Mouse (Mus musculus): ENCODE data around the gene Slk. TPM values are rescaled to one million over a fixed set of nuclear protein-coding genes. Genes with fewer than 3 reads are reported as not detected.

The Slk gene
- total and polyA plus RNA-seq, 3 experiments = 21.1 to 33.6 (median 25.5) TPM

- no peak overlapping the region for H3K4me3 ChIP-seq (replicated peaks in 1 of 3; ENCODE audit: low read depth in 2 of 3, low read length in 2 of 3, poor library complexity in 1 of 3)
- H3K9ac ChIP-seq (ENCODE audit: insufficient read depth, low read depth) = no peak overlapping the region
- no peak overlapping the region for H3K4me2 ChIP-seq (ENCODE audit: insufficient read depth, low read depth, poor library complexity, severe bottlenecking)
- dilution Hi-C loops (cut with MboI; ENCODE audit: extremely low pct_ligation_motif_present, extremely low pct_unique_long_range_greater_than_20kb, low sequenced_read_pairs) = no loop called here
- TF ChIP-seq BHLHE40 (IDR thresholded peaks at IDR 0.05; ENCODE audit: low read depth, low read length) = no peak
- no peak for TF ChIP-seq KAT2A (IDR thresholded peaks at IDR 0.05; ENCODE audit: insufficient replicate concordance, low read length)
- TF ChIP-seq USF1 (IDR thresholded peaks at IDR 0.05; ENCODE audit: low read depth, low read length) = no peak
- no peak for TF ChIP-seq PAX5 (IDR thresholded peaks at IDR 0.05; ENCODE audit: low read length)
- no peak for TF ChIP-seq SIN3A (IDR thresholded peaks at IDR 0.05; ENCODE audit: low read length)
- TF ChIP-seq HCFC1 (IDR thresholded peaks at IDR 0.05; ENCODE audit: low read depth, low read length) = no peak
- TF ChIP-seq POLR2A (IDR thresholded peaks at IDR 0.05; ENCODE audit: low read depth, low read length) = no peak
- TF ChIP-seq IRF4 (IDR thresholded peaks at IDR 0.05; ENCODE audit: low read depth, low read length) = no peak
- no peak for TF ChIP-seq ZNF384 (IDR thresholded peaks at IDR 0.05; ENCODE audit: low read depth, low read length)
- TF ChIP-seq ZKSCAN1 (IDR thresholded peaks at IDR 0.05; ENCODE audit: borderline replicate concordance, low read depth, low read length) = no peak
- TF ChIP-seq NELFE (IDR thresholded peaks at IDR 0.05; ENCODE audit: low read depth, low read length) = no peak
- TF ChIP-seq MAX (IDR thresholded peaks at IDR 0.05; ENCODE audit: low read length) = no peak
- TF ChIP-seq SMC3 (IDR thresholded peaks at IDR 0.05; ENCODE audit: low read depth, low read length) = no peak
- no peak for TF ChIP-seq ZC3H11A (IDR thresholded peaks at IDR 0.05; ENCODE audit: low read depth, low read length)
- TF ChIP-seq MAZ (IDR thresholded peaks at IDR 0.05; ENCODE audit: low read depth, low read length) = no peak
- TF ChIP-seq POLR2AphosphoS2 (IDR thresholded peaks at IDR 0.05; ENCODE audit: low read depth, low read length) = no peak
- no peak for TF ChIP-seq RAD21 (IDR thresholded peaks at IDR 0.05; ENCODE audit: low read depth, low read length)
- TF ChIP-seq GABPA (IDR thresholded peaks at IDR 0.05; ENCODE audit: insufficient replicate concordance, low read depth, low read length) = no peak
- TF ChIP-seq JUN (IDR thresholded peaks at IDR 0.05; ENCODE audit: insufficient read depth, low read depth, low read length) = no peak
- H3K36me3 ChIP-seq (replicated peaks in 1 of 2; ENCODE audit: control insufficient read depth in 1 of 2, insufficient read depth in 1 of 2, low read length in 1 of 2) = peaks cover 30 to 80% of the 10 kb centered on the region in 2 experiments
- H3K9me3 ChIP-seq (replicated peaks; ENCODE audit: low read length) = no peaks in the 10 kb centered on the region
- in situ Hi-C loops (cut with MboI; ENCODE audit: low pct_ligation_motif_present, low pct_unique_long_range_greater_than_20kb, low sequenced_read_pairs) = no loop called here
- no peak overlapping the region for H3K27ac ChIP-seq (ENCODE audit: insufficient read depth, low read depth)
- H3K4me1 ChIP-seq (ENCODE audit: control insufficient read depth in 1 of 2, insufficient read depth in 2 of 2) = peaks cover 0 to 3% of the 10 kb centered on the region in 2 experiments; a peak in 1 of 4 replicates
- H3K79me2 ChIP-seq (replicated peaks; ENCODE audit: control insufficient read depth, extremely low read depth, insufficient read depth, poor library complexity, severe bottlenecking) = no peaks in the 10 kb centered on the region
- H3K27me3 ChIP-seq (replicated peaks) = no peaks in the 10 kb centered on the region
- DNase-seq (ENCODE audit: extremely low read depth) = no peak
Observed at GRCm38 (mm10) chr19:47643910-47644309, 64.4 kb downstream of the Slk start.

- no peak for DNase-seq (ENCODE audit: extremely low read depth)
- no peak overlapping the region for H3K27ac ChIP-seq (ENCODE audit: insufficient read depth, low read depth)
- H3K9me3 ChIP-seq (replicated peaks; ENCODE audit: low read length) = no peaks in the 10 kb centered on the region
- TF ChIP-seq MEF2A (IDR thresholded peaks at IDR 0.05; ENCODE audit: borderline replicate concordance, low read depth, low read length) = no peak
- TF ChIP-seq JUND (conservative IDR thresholded peaks at IDR 0.05; ENCODE audit: low read depth, low read length) = no peak
- no peak for TF ChIP-seq PAX5 (IDR thresholded peaks at IDR 0.05; ENCODE audit: low read length)
- no peak for TF ChIP-seq POLR2A (IDR thresholded peaks at IDR 0.05; ENCODE audit: low read depth, low read length)
- no peak for TF ChIP-seq ELF1 (IDR thresholded peaks at IDR 0.05; ENCODE audit: low read depth, low read length)
- TF ChIP-seq RAD21 (IDR thresholded peaks at IDR 0.05; ENCODE audit: low read depth, low read length) = no peak
- in situ Hi-C loops (cut with MboI; ENCODE audit: low pct_ligation_motif_present, low pct_unique_long_range_greater_than_20kb, low sequenced_read_pairs) = no loop called here
- peaks cover 9 to 16% of the 10 kb centered on the region in 2 experiments for H3K4me1 ChIP-seq (ENCODE audit: control insufficient read depth in 1 of 2, insufficient read depth in 2 of 2)
- peaks cover 17 to 71% of the 10 kb centered on the region in 2 experiments for H3K36me3 ChIP-seq (replicated peaks in 1 of 2; ENCODE audit: control insufficient read depth in 1 of 2, insufficient read depth in 1 of 2, low read length in 1 of 2)
- H3K4me3 ChIP-seq (replicated peaks in 1 of 3; ENCODE audit: low read depth in 2 of 3, low read length in 2 of 3, poor library complexity in 1 of 3) = no peak overlapping the region
- no peak overlapping the region for H3K4me2 ChIP-seq (ENCODE audit: insufficient read depth, low read depth, poor library complexity, severe bottlenecking)
- no peak overlapping the region for H3K9ac ChIP-seq (ENCODE audit: insufficient read depth, low read depth)
- dilution Hi-C loops (cut with MboI; ENCODE audit: extremely low pct_ligation_motif_present, extremely low pct_unique_long_range_greater_than_20kb, low sequenced_read_pairs) = no loop called here
- H3K79me2 ChIP-seq (replicated peaks; ENCODE audit: control insufficient read depth, extremely low read depth, insufficient read depth, poor library complexity, severe bottlenecking) = no peaks in the 10 kb centered on the region
- no peaks in the 10 kb centered on the region for H3K27me3 ChIP-seq (replicated peaks)
Observed at GRCm38 (mm10) chr19:47645583-47645982, 66.1 kb downstream of the Slk start.

Data from CH12.LX (cell line).